Mouse (Mus musculus): Measurements from ENCODE around the gene Amigo3. TPM values are rescaled to one million over a fixed set of nuclear protein-coding genes. Genes with fewer than 3 reads are reported as not detected.
"Not testable (repeated sequence)": the region's sequence is repeated elsewhere in the genome, so short reads cannot be mapped to it uniquely, and the experiment has no call there.

Amigo3 gene
- polyA plus RNA-seq (2015; fragmentation: Nextera tagmentation; extraction: Ambion mirVana): 2.1 and 3.0 TPM in 2 replicates

DNA sequence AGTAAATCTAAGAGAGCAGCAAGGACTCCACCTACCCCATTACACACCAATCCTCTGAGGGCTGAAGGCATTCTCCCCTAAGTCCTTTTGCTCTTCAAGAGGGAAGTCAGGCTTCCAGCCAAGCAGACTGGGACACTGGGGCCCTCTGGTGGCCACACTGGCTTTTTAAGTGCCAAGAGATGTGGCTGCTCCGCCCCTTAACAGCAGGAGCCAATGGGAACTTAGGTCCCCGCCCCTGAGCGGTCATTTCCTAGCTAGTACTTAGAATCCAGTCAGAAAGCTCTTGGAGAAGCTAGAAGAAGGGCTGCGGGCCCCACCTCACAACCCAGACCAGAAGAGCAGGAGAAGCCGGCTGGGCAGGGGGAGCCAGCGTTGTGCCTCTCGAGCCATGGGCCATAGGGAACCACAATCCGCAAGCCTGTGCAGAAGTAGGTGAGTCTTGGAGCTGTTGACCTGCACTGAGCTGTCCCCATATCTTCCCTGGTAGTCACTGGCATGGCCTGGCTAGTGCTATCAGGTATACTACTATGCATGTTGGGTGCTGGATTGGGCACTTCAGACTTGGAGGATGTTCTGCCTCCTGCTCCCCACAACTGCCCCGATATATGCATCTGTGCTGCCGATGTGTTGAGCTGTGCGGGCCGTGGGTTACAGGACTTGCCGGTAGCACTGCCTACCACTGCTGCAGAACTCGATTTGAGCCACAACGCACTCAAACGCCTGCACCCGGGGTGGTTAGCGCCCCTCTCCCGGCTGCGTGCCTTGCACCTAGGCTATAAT lies at the start of gene Amigo3:
Amigo3 (plus strand) TSS at position 275 of the 780 bp plus-strand sequence.
- peak within 1 kb of the TSS; percentile 49 for H3K4me2 ChIP-seq
- no peaks in the 10 kb centered on the region for H3K9me3 ChIP-seq (replicated peaks)
- H3K9ac ChIP-seq: no peak within 1 kb of the TSS
- no peak within 1 kb of the TSS; the same call in 1 of the 2 replicates for H3K27ac ChIP-seq
- ATAC-seq: peak; percentile 25; the same call in 1 of the 2 replicates
- H3K4me3 ChIP-seq: 0 out of 2 replicates have a peak within 1 kb of the TSS, but pooled peaks have one; percentile 7
- 59% methylated on average over 20 of the region's 20 CpGs for WGBS
- H3K27me3 ChIP-seq: no peaks in the 10 kb centered on the region
- H3K36me3 ChIP-seq (ENCODE audit: poor library complexity, severe bottlenecking): peaks cover 64% of the 10 kb centered on the region
- peaks cover 24% of the 10 kb centered on the region for H3K4me1 ChIP-seq

DNA sequence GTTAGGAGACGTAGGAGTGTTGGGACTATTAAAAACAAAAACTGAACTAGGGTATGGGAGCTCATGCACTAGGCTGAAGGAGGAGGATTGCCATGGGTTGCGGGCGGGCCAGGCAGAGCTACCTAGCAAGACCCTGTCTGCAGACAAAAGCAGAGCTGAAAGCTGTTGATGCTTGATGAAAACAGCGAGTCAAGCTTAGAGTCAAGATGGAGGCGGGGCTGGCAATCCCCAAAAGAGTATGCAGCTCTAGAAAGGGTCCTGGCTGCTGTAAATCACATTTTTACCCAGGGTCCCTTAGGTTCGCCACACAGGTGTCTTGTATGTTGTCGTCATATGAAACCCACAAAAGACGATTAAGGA lies 49.4 kb upstream of the Amigo3 start:
- no peaks in the 10 kb centered on the region for H3K9me3 ChIP-seq (replicated peaks)
- WGBS: 15% methylated on average over 8 of the region's 8 CpGs
- H3K4me3 ChIP-seq: peak overlapping the region; percentile 99
- peaks cover 28% of the 10 kb centered on the region for H3K4me1 ChIP-seq
- ATAC-seq: no peak
- no peaks in the 10 kb centered on the region for H3K36me3 ChIP-seq (ENCODE audit: poor library complexity, severe bottlenecking)
- peak overlapping the region; percentile 94 for H3K27ac ChIP-seq
- H3K9ac ChIP-seq: peak overlapping the region; percentile 97
- H3K27me3 ChIP-seq: peaks cover 4% of the 10 kb centered on the region; the same call in 1 of the 2 replicates
- peak overlapping the region; percentile 85 for H3K4me2 ChIP-seq

DNA sequence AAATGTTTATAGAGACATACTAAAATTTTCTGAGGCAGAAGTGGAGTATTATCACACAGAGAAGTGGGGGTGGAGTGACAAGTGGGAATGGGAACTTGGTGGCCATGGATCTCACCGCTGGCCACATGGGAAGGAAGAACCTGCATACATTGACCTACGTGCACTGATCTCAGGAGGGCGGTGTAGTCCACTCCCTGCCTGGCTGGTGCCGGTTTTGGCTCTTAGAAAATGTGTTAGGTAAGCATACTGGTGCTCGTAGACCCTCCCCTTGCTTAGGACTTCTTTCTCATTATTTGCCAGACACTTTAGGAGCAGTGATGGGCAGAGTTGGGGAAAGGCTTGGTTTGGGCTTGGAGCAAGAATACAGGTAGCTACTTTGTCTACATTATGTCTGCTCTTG lies 44.9 kb upstream of the Amigo3 start:
- no peak overlapping the region for H3K4me2 ChIP-seq
- H3K9ac ChIP-seq: no peak overlapping the region
- H3K27me3 ChIP-seq: no peaks in the 10 kb centered on the region
- peaks cover 22% of the 10 kb centered on the region for H3K4me1 ChIP-seq
- WGBS: 89% methylated on average over 5 of the region's 5 CpGs
- H3K4me3 ChIP-seq: no peak overlapping the region
- no peak for ATAC-seq
- no peak overlapping the region for H3K27ac ChIP-seq
- H3K36me3 ChIP-seq (ENCODE audit: poor library complexity, severe bottlenecking): peaks cover 7% of the 10 kb centered on the region
- no peaks in the 10 kb centered on the region for H3K9me3 ChIP-seq (replicated peaks)

DNA sequence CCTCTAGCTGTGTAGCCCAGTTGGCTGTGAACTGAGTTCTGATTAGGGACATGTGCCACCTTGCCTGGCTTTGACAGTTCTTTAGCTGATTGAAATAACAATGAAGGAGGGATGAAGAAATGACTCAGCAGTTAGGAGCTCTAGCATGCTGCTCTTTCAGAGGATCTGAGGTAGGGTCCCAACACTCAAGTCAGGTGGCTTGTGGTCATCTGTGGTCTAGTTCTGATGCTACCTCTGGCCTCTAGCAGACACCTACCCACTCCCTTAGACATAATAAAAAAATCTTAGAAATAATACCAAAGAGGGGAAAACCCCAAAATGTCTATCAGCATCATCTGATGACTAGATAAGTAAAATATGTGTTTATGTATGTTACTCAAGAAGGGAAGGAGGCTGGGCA lies 42.6 kb upstream of the Amigo3 start:
- ATAC-seq: no peak
- Histone ChIP-seq H3K36me3 (ENCODE audit: poor library complexity, severe bottlenecking) (peaks cover 10% of the 10 kb centered on the region), H3K27ac (no peak overlapping the region)

DNA sequence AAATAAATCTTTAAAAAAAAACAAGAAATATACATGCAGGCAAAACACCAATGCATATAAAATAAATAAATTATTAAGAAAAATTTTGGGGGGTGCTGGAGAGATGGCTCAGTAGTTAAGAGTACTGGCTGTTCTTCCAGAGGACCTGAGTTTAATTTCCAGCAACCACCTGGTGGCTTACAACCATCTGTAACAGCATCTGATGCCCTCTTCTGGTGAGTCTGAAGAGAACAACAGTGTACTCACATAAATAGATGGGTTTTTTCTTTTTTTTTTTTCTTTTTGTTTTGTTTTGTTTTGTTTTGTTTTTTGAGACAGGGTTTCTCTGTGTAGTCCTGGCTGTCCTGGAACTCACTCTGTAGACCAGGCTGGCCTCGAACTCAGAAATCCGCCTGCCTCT lies 39.4 kb upstream of the Amigo3 start:
- H3K4me2 ChIP-seq: not testable (repeated sequence)
- peaks cover 14% of the 10 kb centered on the region for H3K36me3 ChIP-seq (ENCODE audit: poor library complexity, severe bottlenecking)
- WGBS: 97% methylated on average over 2 of the region's 2 CpGs

More for the DNA sequence above, 42.6 kb upstream of the Amigo3 start:
- H3K4me2 ChIP-seq: no peak overlapping the region
- peaks cover 3% of the 10 kb centered on the region; the same call in 1 of the 2 replicates for H3K4me1 ChIP-seq
- no peak overlapping the region for H3K9ac ChIP-seq
- H3K9me3 ChIP-seq (replicated peaks): no peaks in the 10 kb centered on the region
- H3K4me3 ChIP-seq: no peak overlapping the region
- no peaks in the 10 kb centered on the region for H3K27me3 ChIP-seq

DNA sequence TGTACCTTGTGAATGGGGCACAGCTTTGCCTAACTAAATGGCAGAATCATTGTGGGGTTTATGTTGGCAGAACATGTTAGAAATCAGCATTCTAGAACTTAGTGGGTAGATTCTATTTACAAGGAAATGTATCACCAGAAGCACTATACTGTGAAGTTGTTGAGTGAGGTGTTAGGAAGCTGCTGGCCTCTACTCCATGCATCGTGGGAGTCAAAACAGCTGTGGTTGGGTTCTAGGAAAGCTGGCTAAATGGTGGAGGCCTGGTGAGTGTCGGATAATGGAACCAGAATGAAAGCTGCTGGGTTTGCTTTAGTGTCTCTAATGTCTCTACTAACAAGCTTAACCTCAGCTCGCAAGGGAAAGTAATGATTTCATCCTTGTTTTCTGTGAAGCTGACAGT lies 35.8 kb upstream of the Amigo3 start:
- 82% methylated on average over 3 of the region's 3 CpGs for WGBS
- H3K9me3 ChIP-seq (replicated peaks): no peaks in the 10 kb centered on the region
- no peak overlapping the region for H3K4me3 ChIP-seq
- peaks cover 14% of the 10 kb centered on the region for H3K36me3 ChIP-seq (ENCODE audit: poor library complexity, severe bottlenecking)
- H3K27me3 ChIP-seq: no peaks in the 10 kb centered on the region
- 0 out of 2 replicates have a peak, but pooled peaks cover 3% of the 10 kb centered on the region for H3K4me1 ChIP-seq
- H3K9ac ChIP-seq: no peak overlapping the region
- ATAC-seq: no peak
- no peak overlapping the region for H3K4me2 ChIP-seq
- no peak overlapping the region for H3K27ac ChIP-seq

More for the DNA sequence above, 39.4 kb upstream of the Amigo3 start:
- H3K9me3 ChIP-seq (replicated peaks); H3K27ac ChIP-seq; H3K9ac ChIP-seq; ATAC-seq; H3K4me1 ChIP-seq; H3K27me3 ChIP-seq; H3K4me3 ChIP-seq: not testable (repeated sequence)

DNA sequence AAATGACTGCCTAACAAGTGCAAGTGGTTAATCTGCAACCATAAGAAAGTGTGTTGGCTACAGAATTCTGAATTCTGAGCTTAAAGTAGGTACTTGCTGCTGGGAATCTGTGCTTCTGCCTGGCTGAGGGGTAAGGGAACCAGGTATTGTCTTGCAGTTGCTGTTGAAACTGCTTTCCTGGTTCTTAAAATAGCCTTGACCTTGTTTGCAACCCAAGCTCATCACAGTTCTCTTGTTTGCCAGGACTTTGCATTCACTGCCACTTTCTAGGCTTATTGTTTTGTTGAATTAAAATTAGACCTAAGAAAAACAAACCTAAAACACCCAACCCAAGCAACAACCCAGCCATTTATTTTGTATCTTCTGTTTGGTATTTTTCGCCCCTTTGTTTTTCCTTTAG lies 32.2 kb upstream of the Amigo3 start:
- Histone ChIP-seq H3K9ac (no peak overlapping the region), H3K4me1 (0 out of 2 replicates have a peak, but pooled peaks cover 3% of the 10 kb centered on the region), H3K27me3 (no peaks in the 10 kb centered on the region), H3K27ac (no peak overlapping the region), H3K4me3 (no peak overlapping the region), H3K9me3 (replicated peaks) (no peaks in the 10 kb centered on the region), H3K4me2 (no peak overlapping the region), H3K36me3 (ENCODE audit: poor library complexity, severe bottlenecking) (peaks cover 21% of the 10 kb centered on the region)
- WGBS: 94% methylated on average over 1 of the region's 1 CpGs
- ATAC-seq: no peak

DNA sequence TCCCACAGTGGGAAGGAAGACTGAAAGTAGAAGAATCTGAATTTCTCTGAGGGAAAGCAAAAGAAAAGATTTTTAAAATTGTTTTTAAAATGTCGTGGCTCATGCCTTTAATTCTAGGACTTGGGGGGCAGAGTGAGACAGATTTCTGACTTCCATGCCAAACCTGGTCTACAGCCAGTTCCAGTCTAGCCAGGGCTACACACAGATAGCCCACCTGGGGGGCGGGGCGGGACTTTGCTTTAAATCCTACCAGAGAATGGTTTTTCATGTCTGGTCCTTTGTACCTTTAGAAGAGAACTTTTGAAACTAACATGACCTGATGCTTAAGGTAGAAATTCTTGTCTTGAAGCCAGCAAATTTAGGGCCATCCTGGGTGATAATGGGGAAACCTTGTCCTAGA lies 29.7 kb upstream of the Amigo3 start:
- H3K27ac ChIP-seq: no peak overlapping the region
- H3K36me3 ChIP-seq (ENCODE audit: poor library complexity, severe bottlenecking): peaks cover 43% of the 10 kb centered on the region
- H3K9me3 ChIP-seq (replicated peaks): no peaks in the 10 kb centered on the region
- H3K4me3 ChIP-seq: no peak overlapping the region
- 82% methylated on average over 3 of the region's 3 CpGs for WGBS
- H3K27me3 ChIP-seq: no peaks in the 10 kb centered on the region
- 0 out of 2 replicates have a peak, but pooled peaks cover 3% of the 10 kb centered on the region for H3K4me1 ChIP-seq
- H3K9ac ChIP-seq: no peak overlapping the region
- no peak for ATAC-seq
- H3K4me2 ChIP-seq: no peak overlapping the region

DNA sequence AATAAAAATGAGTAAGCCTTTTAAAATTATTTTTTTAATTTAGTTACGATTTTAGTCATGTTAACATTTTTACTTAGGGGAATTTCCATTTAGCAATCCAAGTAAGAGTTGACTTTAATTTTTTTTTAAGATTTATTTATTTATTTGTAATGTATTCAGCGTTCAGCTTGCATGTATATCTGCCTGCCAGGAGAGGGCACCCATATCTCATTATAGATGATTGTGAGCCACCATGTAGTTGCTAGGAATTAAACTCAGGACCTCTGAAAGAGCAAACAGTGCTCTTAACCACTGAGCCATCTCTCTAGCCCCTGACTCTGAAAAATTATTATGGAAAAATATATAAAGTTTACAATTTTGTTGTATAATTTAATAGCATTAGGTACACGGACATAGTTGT lies 26.4 kb upstream of the Amigo3 start:
- H3K4me2 ChIP-seq: no peak overlapping the region
- H3K4me3 ChIP-seq: no peak overlapping the region
- H3K36me3 ChIP-seq (ENCODE audit: poor library complexity, severe bottlenecking): peaks cover 50% of the 10 kb centered on the region
- H3K9me3 ChIP-seq (replicated peaks): no peaks in the 10 kb centered on the region
- WGBS: 93% methylated on average over 3 of the region's 3 CpGs
- no peaks in the 10 kb centered on the region for H3K27me3 ChIP-seq
- no peaks in the 10 kb centered on the region for H3K4me1 ChIP-seq
- no peak overlapping the region for H3K27ac ChIP-seq
- ATAC-seq: no peak
- no peak overlapping the region for H3K9ac ChIP-seq

DNA sequence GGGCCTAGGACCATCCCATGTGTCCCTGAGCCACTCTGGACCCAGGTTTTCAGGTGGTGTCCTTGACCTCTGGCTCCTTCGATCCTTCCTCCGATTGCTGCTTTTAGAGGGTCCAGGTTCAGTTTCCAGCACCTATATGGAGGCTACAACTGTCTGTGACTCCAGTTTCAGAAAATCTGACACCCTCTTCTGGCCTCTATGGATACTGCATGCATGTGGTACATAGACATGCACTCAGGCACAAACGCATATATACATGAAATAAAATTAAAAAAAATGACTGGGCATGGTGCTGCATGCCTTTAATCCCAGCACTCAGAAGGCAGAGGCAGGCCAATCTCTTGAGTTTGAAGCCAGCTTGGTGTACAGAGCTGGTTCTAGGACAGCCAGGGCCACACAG lies 25.1 kb upstream of the Amigo3 start:
- 98% methylated on average over 3 of the region's 3 CpGs for WGBS
- no peak for ATAC-seq
- Histone ChIP-seq H3K9me3 (replicated peaks) (no peaks in the 10 kb centered on the region), H3K9ac (no peak overlapping the region), H3K36me3 (ENCODE audit: poor library complexity, severe bottlenecking) (peaks cover 61% of the 10 kb centered on the region), H3K4me2 (no peak overlapping the region), H3K4me3 (no peak overlapping the region), H3K4me1 (no peaks in the 10 kb centered on the region), H3K27me3 (no peaks in the 10 kb centered on the region), H3K27ac (no peak overlapping the region)

DNA sequence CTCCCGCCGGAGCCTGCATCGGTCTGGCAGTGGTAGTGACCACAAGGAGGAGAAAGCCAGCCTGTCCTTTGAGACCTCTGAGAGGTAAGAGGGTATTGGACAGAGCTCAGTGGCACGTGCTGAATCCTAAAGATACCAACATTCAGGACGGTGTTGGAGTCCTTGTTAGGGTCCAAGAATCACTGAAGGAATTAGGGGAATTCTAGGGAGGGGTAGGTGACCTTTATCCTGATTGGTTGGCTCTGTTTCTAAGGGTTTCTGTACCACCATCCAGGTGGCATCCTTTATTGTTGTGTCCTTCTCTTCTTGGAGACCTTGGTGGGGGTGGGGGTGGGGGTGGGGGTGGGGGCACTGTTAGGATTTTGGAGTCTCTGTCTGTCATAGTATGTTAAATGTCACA lies 20.8 kb upstream of the Amigo3 start:
- Histone ChIP-seq H3K4me1 (no peaks in the 10 kb centered on the region), H3K4me3 (no peak overlapping the region), H3K9me3 (replicated peaks) (no peaks in the 10 kb centered on the region), H3K4me2 (no peak overlapping the region), H3K27ac (no peak overlapping the region), H3K9ac (no peak overlapping the region), H3K36me3 (ENCODE audit: poor library complexity, severe bottlenecking) (peaks cover 57% of the 10 kb centered on the region), H3K27me3 (no peaks in the 10 kb centered on the region)
- ATAC-seq: no peak
- WGBS: 94% methylated on average over 5 of the region's 5 CpGs

DNA sequence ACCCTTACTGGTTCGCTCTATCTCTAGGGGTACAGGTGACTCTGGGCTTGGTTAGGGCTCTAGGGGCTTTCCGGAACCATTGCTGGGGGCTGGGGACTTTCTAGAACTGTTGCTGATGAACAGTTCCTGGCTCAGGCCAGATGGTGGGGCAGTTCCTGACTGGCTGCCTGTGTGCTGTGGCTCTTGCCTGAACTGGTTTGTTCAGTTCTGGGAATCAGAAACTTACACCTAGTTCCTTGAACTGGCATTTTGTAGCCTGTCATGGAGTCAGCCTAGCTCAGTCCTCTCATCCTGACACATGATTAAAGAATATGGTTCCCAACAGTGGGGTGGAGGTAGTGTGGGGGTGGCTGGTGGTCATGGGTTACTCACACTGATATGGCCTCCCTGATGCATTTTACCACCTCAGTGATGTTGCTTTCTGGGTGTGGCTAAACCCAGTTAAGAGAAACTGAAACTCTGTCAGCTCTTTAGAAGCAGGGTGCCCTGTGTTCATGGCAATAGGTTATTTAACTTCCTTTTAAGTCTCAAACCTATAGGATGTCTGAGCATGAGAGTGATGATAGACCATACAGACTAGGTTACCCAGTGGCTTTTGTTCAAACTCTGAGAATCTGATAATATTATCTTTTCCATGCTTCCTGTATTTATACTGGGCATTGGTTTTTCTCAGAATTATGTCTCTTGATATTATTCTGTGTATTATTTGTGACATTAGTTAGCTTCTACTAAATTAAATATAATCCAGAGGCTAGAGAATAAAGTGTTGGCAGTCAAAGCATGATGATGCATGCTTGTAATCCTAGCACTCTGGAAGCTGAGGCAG lies 17.4 kb upstream of the Amigo3 start:
- WGBS: 91% methylated on average over 2 of the region's 2 CpGs
- H3K36me3 ChIP-seq (ENCODE audit: poor library complexity, severe bottlenecking): peaks cover 62% of the 10 kb centered on the region
- ATAC-seq: no peak

More for the DNA sequence above, 17.4 kb upstream of the Amigo3 start:
- Histone ChIP-seq H3K27me3 (no peaks in the 10 kb centered on the region), H3K27ac (no peak overlapping the region), H3K4me3 (no peak overlapping the region), H3K4me1 (no peaks in the 10 kb centered on the region), H3K9me3 (replicated peaks) (no peaks in the 10 kb centered on the region), H3K4me2 (no peak overlapping the region), H3K9ac (no peak overlapping the region)
